Mouse (Mus musculus) CH12.LX (cell line): ENCODE measurements around the gene Prr13. TPM values are rescaled to one million over a fixed set of nuclear protein-coding genes. Genes with fewer than 3 reads are reported as not detected.

Experiments used
- DNase-seq: peaks from one replicate; pipeline ENCODE4 v3.0.0-alpha.2; 2013; ENCODE audit errors: extremely low read depth
- H3K27ac ChIP-seq: 2 replicates; pipeline ENCODE4 v1.5.1; 2012; ENCODE audit warnings: low read depth, mild to moderate bottlenecking, control low read depth, moderate library complexity; ENCODE audit not compliant: insufficient read depth
- H3K27me3 ChIP-seq: replicated peaks from 2 replicates; pipeline ENCODE3; 2012; ENCODE audit warnings: inconsistent platforms
- H3K36me3 ChIP-seq, 2 experiments: replicated peaks in 1 of 2; 2 replicates each; pipeline versions ENCODE3 to v1.6.1; 2012; ENCODE audit warnings: inconsistent platforms in 1 of 2, low read length in 1 of 2, mild to moderate bottlenecking in 1 of 2, mixed read lengths in 1 of 2, moderate library complexity in 1 of 2; ENCODE audit not compliant: control insufficient read depth in 1 of 2, insufficient read depth in 1 of 2
- H3K4me1 ChIP-seq, 2 experiments: 2 replicates each; pipeline ENCODE4 v1.6.1; 2012; ENCODE audit warnings: inconsistent platforms in 1 of 2, moderate library complexity in 1 of 2; ENCODE audit not compliant: insufficient read depth in 2 of 2, control insufficient read depth in 1 of 2
- H3K4me2 ChIP-seq: 2 replicates; pipeline ENCODE4 v1.6.1; 2012; ENCODE audit warnings: low read depth, mild to moderate bottlenecking, control low read depth; ENCODE audit not compliant: poor library complexity, insufficient read depth, severe bottlenecking
- H3K4me3 ChIP-seq, 3 experiments: fragments of 150-350 bp in 1 of 3; sonication (generic) in 1 of 3; replicated peaks in 1 of 3; 2 replicates each; pipeline versions ENCODE3 to v1.5.1; 2011 to 2012; ENCODE audit warnings: low read depth in 2 of 3, low read length in 2 of 3, mild to moderate bottlenecking in 2 of 3, moderate library complexity in 2 of 3, control low read depth in 1 of 3, improper control_type of control experiment in 1 of 3, inconsistent platforms in 1 of 3, mixed read lengths in 1 of 3; ENCODE audit not compliant: poor library complexity in 1 of 3
- H3K79me2 ChIP-seq: replicated peaks from 2 replicates; pipeline ENCODE4 v1.6.1; 2012; ENCODE audit warnings: mild to moderate bottlenecking, moderate library complexity; ENCODE audit not compliant: control insufficient read depth, poor library complexity, insufficient read depth, severe bottlenecking; ENCODE audit errors: extremely low read depth
- H3K9ac ChIP-seq: 2 replicates; pipeline ENCODE4 v1.6.1; 2012; ENCODE audit warnings: low read depth, mild to moderate bottlenecking, control low read depth, moderate library complexity; ENCODE audit not compliant: insufficient read depth
- H3K9me3 ChIP-seq: replicated peaks from 2 replicates; pipeline ENCODE3; 2012; ENCODE audit warnings: low read length, inconsistent platforms, mixed read lengths
- BHLHE40 ChIP-seq: IDR thresholded peaks from 2 replicates; pipeline ENCODE4 v1.6.1; 2011; ENCODE audit warnings: mild to moderate bottlenecking, low read depth, low read length, improper control_type of control experiment
- CHD2 ChIP-seq: IDR thresholded peaks from 2 replicates; pipeline ENCODE4 v1.6.1; 2011; ENCODE audit warnings: low read length, improper control_type of control experiment
- CTCF ChIP-seq, 2 experiments: IDR thresholded peaks in 1 of 2; conservative IDR thresholded peaks in 1 of 2; 2 replicates each; pipeline ENCODE4 v1.5.1; 2011 to 2012; ENCODE audit warnings: low read depth in 2 of 2, low read length in 2 of 2, improper control_type of control experiment in 1 of 2, inconsistent platforms in 1 of 2, mild to moderate bottlenecking in 1 of 2, moderate library complexity in 1 of 2
- E2F4 ChIP-seq: IDR thresholded peaks from 2 replicates; pipeline ENCODE4 v1.6.1; 2011; ENCODE audit warnings: low read depth, low read length, improper control_type of control experiment; ENCODE audit not compliant: insufficient replicate concordance
- ELF1 ChIP-seq: IDR thresholded peaks from 2 replicates; pipeline ENCODE4 v1.6.1; 2014; ENCODE audit warnings: low read depth, mild to moderate bottlenecking, inconsistent platforms, low read length, improper control_type of control experiment
- ETS1 ChIP-seq: conservative IDR thresholded peaks from 2 replicates; pipeline ENCODE4 v1.6.1; 2012; ENCODE audit warnings: low read depth, mild to moderate bottlenecking, inconsistent platforms, low read length, improper control_type of control experiment, moderate library complexity
- GABPA ChIP-seq: IDR thresholded peaks from 2 replicates; pipeline ENCODE4 v1.6.1; 2012; ENCODE audit warnings: low read depth, low read length, improper control_type of control experiment, inconsistent platforms; ENCODE audit not compliant: insufficient replicate concordance
- HCFC1 ChIP-seq: IDR thresholded peaks from 2 replicates; pipeline ENCODE4 v1.6.1; 2012; ENCODE audit warnings: low read depth, mild to moderate bottlenecking, inconsistent platforms, low read length, improper control_type of control experiment
- JUN ChIP-seq: IDR thresholded peaks from 2 replicates; pipeline ENCODE4 v1.6.1; 2011; ENCODE audit warnings: low read depth, mild to moderate bottlenecking, low read length, improper control_type of control experiment, moderate library complexity; ENCODE audit not compliant: insufficient read depth
- MAX ChIP-seq: IDR thresholded peaks from 2 replicates; pipeline ENCODE4 v1.6.1; 2011; ENCODE audit warnings: low read length, improper control_type of control experiment
- MEF2A ChIP-seq: IDR thresholded peaks from 2 replicates; pipeline ENCODE4 v1.6.1; 2014; ENCODE audit warnings: low read depth, mild to moderate bottlenecking, inconsistent platforms, low read length, improper control_type of control experiment, borderline replicate concordance
- MXI1 ChIP-seq: IDR thresholded peaks from 2 replicates; pipeline ENCODE4 v1.6.1; 2011; ENCODE audit warnings: mild to moderate bottlenecking, low read depth, low read length, improper control_type of control experiment
- MYC ChIP-seq: IDR thresholded peaks from 2 replicates; pipeline ENCODE4 v1.6.1; 2011; ENCODE audit warnings: low read depth, mild to moderate bottlenecking, improper control_type of control experiment, low read length
- SIN3A ChIP-seq: IDR thresholded peaks from 2 replicates; pipeline ENCODE4 v1.6.1; 2012; ENCODE audit warnings: low read length, improper control_type of control experiment, inconsistent platforms
- TBP ChIP-seq: conservative IDR thresholded peaks from 2 replicates; pipeline ENCODE4 v1.6.1; 2011; ENCODE audit warnings: low read depth, low read length, improper control_type of control experiment
- USF1 ChIP-seq: IDR thresholded peaks from 2 replicates; pipeline ENCODE4 v1.6.1; 2014; ENCODE audit warnings: low read depth, mild to moderate bottlenecking, inconsistent platforms, low read length, improper control_type of control experiment
- USF2 ChIP-seq: conservative IDR thresholded peaks from 2 replicates; pipeline ENCODE4 v1.6.1; 2011; ENCODE audit warnings: low read depth, low read length, improper control_type of control experiment
- ZC3H11A ChIP-seq: IDR thresholded peaks from 2 replicates; pipeline ENCODE4 v1.6.1; 2012; ENCODE audit warnings: low read depth, mild to moderate bottlenecking, inconsistent platforms, low read length, improper control_type of control experiment
- ZKSCAN1 ChIP-seq: IDR thresholded peaks from 2 replicates; pipeline ENCODE4 v1.6.1; 2012; ENCODE audit warnings: low read depth, inconsistent platforms, low read length, improper control_type of control experiment, borderline replicate concordance
- ZMIZ1 ChIP-seq: IDR thresholded peaks from 2 replicates; pipeline ENCODE4 v1.6.1; 2012; ENCODE audit warnings: low read depth, mild to moderate bottlenecking, inconsistent platforms, low read length, improper control_type of control experiment
- ZNF384 ChIP-seq: IDR thresholded peaks from 2 replicates; pipeline ENCODE4 v1.6.1; 2012; ENCODE audit warnings: low read depth, low read length, improper control_type of control experiment, inconsistent platforms
- dilution Hi-C: fragments of 300-500 bp; cut with MboI; formaldehyde crosslinking; loops from 2 replicates; pipeline ENCODE4 v1.14.3; 2020; ENCODE audit warnings: low sequenced_read_pairs; ENCODE audit not compliant: extremely low pct_unique_long_range_greater_than_20kb, extremely low pct_ligation_motif_present
- in situ Hi-C: fragments of 300-500 bp; cut with MboI; formaldehyde crosslinking; loops from 3 replicates; pipeline ENCODE4 v1.14.3; 2019; ENCODE audit warnings: low sequenced_read_pairs, low pct_ligation_motif_present, low pct_unique_long_range_greater_than_20kb, mixed read lengths
- polyA plus RNA-seq: library from polyadenylated mRNA; unstranded; fragments of >175 nt; gene quantifications from 2 replicates; pipeline ENCODE4 v1.2.1, GENCODE M21; 2012; ENCODE audit warnings: low read depth; ENCODE audit not compliant: insufficient read length
- total RNA-seq, 2 experiments: library from RNA; depleted of rRNA; stranded (reverse); fragments of 300-350 nt in 1 of 2; fragments of >200 nt in 1 of 2; gene quantifications; 2 replicates each; pipeline ENCODE4 v1.2.3; 2012 to 2014

Prr13 gene
- total and polyA plus RNA-seq, 3 experiments, result 32.2 to 131 (median 36.4) TPM

- in situ Hi-C loops (no loop called here), dilution Hi-C loops (no loop called here)
- Histone ChIP-seq H3K9me3 (no peaks in the 10 kb centered on the region), H3K4me1 (peaks cover 21 to 48% of the 10 kb centered on the region in 2 experiments), H3K9ac (peak overlapping the region; percentile 52), H3K27ac (no peak overlapping the region), H3K27me3 (no peaks in the 10 kb centered on the region), H3K4me3 (peak overlapping the region; percentile 8 to 74 (median 40)), H3K79me2 (no peaks in the 10 kb centered on the region), H3K36me3 (peaks cover 3 to 18% of the 10 kb centered on the region in 2 experiments), H3K4me2 (peak overlapping the region; percentile 94)
- TF ChIP-seq ZC3H11A (no peak), MAX (0 out of 2 replicates have a peak, but pooled peaks have one; percentile 0), MYC (no peak)
- no peak for DNase-seq
Observed at GRCm38 (mm10) chr15:102510110-102510509, 51.3 kb downstream of the Prr13 start.

- Histone ChIP-seq H3K4me2 (peak overlapping the region; percentile 94), H3K79me2 (no peaks in the 10 kb centered on the region), H3K27ac (no peak overlapping the region), H3K9ac (peak overlapping the region; percentile 52), H3K9me3 (no peaks in the 10 kb centered on the region), H3K36me3 (peaks cover 0 to 12% of the 10 kb centered on the region in 2 experiments), H3K4me3 (peak overlapping the region; percentile 39 to 74 (median 40)), H3K4me1 (peaks cover 21 to 49% of the 10 kb centered on the region in 2 experiments), H3K27me3 (no peaks in the 10 kb centered on the region)
- dilution Hi-C loops, result no loop called here
- in situ Hi-C loops, result no loop called here
- TF ChIP-seq GABPA (no peak), TBP (peak; percentile 83), MAX (no peak; the same call in 1 of the 2 replicates), MXI1 (peak; percentile 89), ZKSCAN1 (no peak), ELF1 (peak; percentile 46; the same call in 1 of the 2 replicates), JUN (peak; percentile 75), ZMIZ1 (no peak), E2F4 (no peak), CHD2 (peak; percentile 69; the same call in 1 of the 2 replicates), ETS1 (0 out of 2 replicates have a peak, but pooled peaks have one; percentile 16), SIN3A (peak; percentile 67; the same call in 1 of the 2 replicates), CTCF (conservative IDR thresholded peaks at IDR 0.05 in 1 of 2, IDR thresholded peaks at IDR 0.05 in 1 of 2; ENCODE audit: low read depth in 2 of 2, low read length in 2 of 2) (no peak), HCFC1 (peak; percentile 43), MEF2A (peak; percentile 98), ZNF384 (no peak), USF2 (peak; percentile 84), USF1 (peak; percentile 93), BHLHE40 (peak; percentile 92)
- peak; percentile 78 for DNase-seq
Observed at GRCm38 (mm10) chr15:102510590-102511284, 51.9 kb downstream of the Prr13 start.
